Mouse (Mus musculus): Measurements from ENCODE around the gene Zdhhc14.

- no peak for TF ChIP-seq POLR2A (IDR thresholded peaks at IDR 0.05; ENCODE audit: low read depth, low read length)
- TF ChIP-seq ELF1 (IDR thresholded peaks at IDR 0.05; ENCODE audit: low read depth, low read length) = no peak
- TF ChIP-seq USF1 (IDR thresholded peaks at IDR 0.05; ENCODE audit: low read depth, low read length) = no peak
- TF ChIP-seq NRF1 (IDR thresholded peaks at IDR 0.05; ENCODE audit: low read depth, low read length) = no peak
- no peak for TF ChIP-seq CTCF (conservative IDR thresholded peaks at IDR 0.05 in 1 of 2, IDR thresholded peaks at IDR 0.05 in 1 of 2; ENCODE audit: low read depth in 2 of 2, low read length in 2 of 2)
- peak; percentile 86 for TF ChIP-seq EP300 (IDR thresholded peaks at IDR 0.05; ENCODE audit: low read length)
- no peak for TF ChIP-seq GABPA (IDR thresholded peaks at IDR 0.05; ENCODE audit: insufficient replicate concordance, low read depth, low read length)
These were observed 263.7 kb downstream of the Zdhhc14 start for GRCm38 (mm10) chr17:5756065-5756464.

Measured in CH12.LX (cell line).